Mouse (Mus musculus) megakaryocyte, embryonic 14.5 days (primary cell): ENCODE data around the gene Galnt10. TPM values are rescaled to one million over a fixed set of nuclear protein-coding genes. Genes with fewer than 3 reads are reported as not detected.

ENCODE experiments used
- H3K27me3 ChIP-seq: replicated peaks from 2 replicates; pipeline ENCODE3; 2012; ENCODE audit warnings: inconsistent platforms
- H3K36me3 ChIP-seq: replicated peaks from 2 replicates; pipeline ENCODE3; 2012; ENCODE audit warnings: low read length, inconsistent platforms, mixed read lengths
- H3K4me1 ChIP-seq: 2 replicates; pipeline ENCODE4 v1.6.1; 2012; ENCODE audit warnings: inconsistent platforms
- H3K4me3 ChIP-seq: replicated peaks from 2 replicates; pipeline ENCODE3; 2012; ENCODE audit warnings: moderate library complexity, mild to moderate bottlenecking, inconsistent platforms
- H3K9me3 ChIP-seq: 2 replicates; pipeline ENCODE4 v1.6.1; 2012; ENCODE audit warnings: inconsistent platforms
- FLI1 ChIP-seq: IDR thresholded peaks from 2 replicates; pipeline ENCODE4 v1.6.1; 2012; ENCODE audit warnings: low read length, inconsistent platforms, mixed read lengths
- GATA1 ChIP-seq: IDR thresholded peaks from 3 replicates; pipeline ENCODE4 v1.6.1; 2012; ENCODE audit warnings: mixed read lengths, low read length, inconsistent platforms, borderline replicate concordance
- polyA plus RNA-seq: library from polyadenylated mRNA; stranded (reverse); fragments of >175 nt; gene quantifications from 2 replicates; pipeline ENCODE4 v1.2.3, GENCODE M21; 2012; ENCODE audit warnings: low replicate concordance; ENCODE audit not compliant: insufficient read depth

The Galnt10 gene
- polyA plus RNA-seq, 1 experiment, result 0.74 TPM

DNA sequence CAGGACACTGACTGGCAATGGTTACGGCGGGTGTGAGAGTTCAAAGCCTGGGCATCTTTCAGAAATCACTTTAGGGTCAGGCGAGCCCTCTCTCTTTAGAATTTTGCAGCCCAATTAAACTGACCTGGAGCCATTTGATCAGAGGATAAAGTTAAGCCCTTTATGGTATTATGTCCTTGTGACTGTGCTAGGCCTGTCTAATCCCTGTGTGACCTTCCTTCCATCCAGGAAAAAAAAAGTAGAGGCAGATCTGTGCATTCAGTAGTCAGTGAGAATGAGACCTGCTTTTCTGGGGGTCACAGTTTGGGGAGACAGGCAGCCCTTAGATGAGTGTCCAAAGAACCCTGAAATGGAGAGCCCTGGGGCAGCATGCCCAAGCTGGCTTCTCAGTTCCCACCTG, 71.5 kb downstream of the Galnt10 start:
- no peak for TF ChIP-seq GATA1
- TF ChIP-seq FLI1, result no peak
- Histone ChIP-seq H3K36me3 (no peaks in the 10 kb centered on the region), H3K9me3 (no peaks in the 10 kb centered on the region)

DNA sequence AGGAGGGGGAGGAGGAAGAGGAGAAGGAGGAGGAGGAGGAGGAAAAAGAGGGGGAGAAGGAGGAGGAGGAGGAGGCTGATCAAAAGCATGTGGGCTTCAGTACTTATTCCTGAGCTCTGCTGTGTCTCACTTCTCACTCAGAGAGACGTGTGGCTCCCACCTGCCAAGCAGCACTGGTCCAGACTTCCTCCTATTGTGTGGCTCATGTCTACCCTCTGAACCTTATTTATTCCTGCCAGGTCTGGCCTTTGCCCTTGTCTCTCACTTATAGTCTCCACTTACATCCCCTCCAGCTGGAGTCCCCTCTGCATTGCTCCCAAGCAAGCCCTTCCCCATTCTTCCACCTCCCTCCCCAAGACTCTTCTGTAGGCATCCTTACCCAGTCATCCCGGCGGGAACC, 72.2 kb downstream of the Galnt10 start:
- Histone ChIP-seq H3K9me3 (no peaks in the 10 kb centered on the region), H3K36me3 (no peaks in the 10 kb centered on the region), H3K27me3 (peaks cover 3% of the 10 kb centered on the region), H3K4me3 (no peak overlapping the region), H3K4me1 (no peaks in the 10 kb centered on the region)
- TF ChIP-seq FLI1 (no peak), GATA1 (no peak)

More for the DNA sequence above, 71.5 kb downstream of the Galnt10 start:
- Histone ChIP-seq H3K27me3 (peaks cover 3% of the 10 kb centered on the region), H3K4me1 (no peaks in the 10 kb centered on the region), H3K4me3 (no peak overlapping the region)

DNA sequence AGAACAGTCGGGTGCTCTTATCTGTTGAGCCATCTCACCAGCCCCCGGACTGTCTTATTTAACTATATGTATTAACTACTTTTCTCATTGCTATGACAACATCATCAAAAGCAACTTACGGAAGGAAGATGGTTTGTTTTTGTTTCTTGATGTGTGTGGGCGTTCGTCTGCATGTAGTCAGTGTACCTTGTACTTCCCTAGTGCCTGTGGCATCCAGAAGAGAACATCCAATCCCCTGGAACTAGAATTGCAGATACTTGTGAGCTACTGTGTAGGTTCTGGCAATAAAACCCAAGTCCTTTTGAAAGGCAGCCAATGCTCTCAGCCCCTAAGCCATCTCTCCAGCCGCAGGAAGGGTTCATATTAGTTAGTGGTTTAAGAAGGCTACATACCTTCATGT, 72.8 kb downstream of the Galnt10 start:
- Histone ChIP-seq H3K36me3 (no peaks in the 10 kb centered on the region), H3K4me1 (no peaks in the 10 kb centered on the region), H3K4me3 (no peak overlapping the region), H3K27me3 (peaks cover 3% of the 10 kb centered on the region), H3K9me3 (no peaks in the 10 kb centered on the region)
- TF ChIP-seq FLI1 (no peak), GATA1 (no peak)

DNA sequence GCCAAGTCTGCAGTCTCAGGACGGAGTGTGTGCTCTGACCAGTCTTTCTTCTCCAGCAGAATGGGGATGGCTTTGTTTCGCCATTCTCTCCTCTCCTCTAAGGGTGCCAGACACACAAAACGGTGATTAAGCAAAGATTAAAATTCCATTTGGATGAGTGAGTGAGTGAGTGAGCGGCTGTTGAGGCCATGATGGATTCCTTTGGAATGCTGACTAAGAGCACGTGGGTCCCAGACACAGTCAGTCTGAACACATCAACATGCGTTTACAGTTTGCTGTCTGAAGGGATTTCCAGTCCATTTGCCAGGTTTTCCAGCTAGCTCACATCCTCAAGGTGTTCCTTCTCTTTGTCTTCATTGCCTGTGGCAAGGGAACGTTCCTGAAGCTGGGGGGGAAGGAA, 74.4 kb downstream of the Galnt10 start:
- no peak overlapping the region for H3K4me3 ChIP-seq
- no peak for TF ChIP-seq FLI1
- no peak for TF ChIP-seq GATA1
- peaks cover 3% of the 10 kb centered on the region for H3K27me3 ChIP-seq
- H3K4me1 ChIP-seq, result no peaks in the 10 kb centered on the region
- H3K36me3 ChIP-seq, result no peaks in the 10 kb centered on the region
- no peaks in the 10 kb centered on the region for H3K9me3 ChIP-seq

DNA sequence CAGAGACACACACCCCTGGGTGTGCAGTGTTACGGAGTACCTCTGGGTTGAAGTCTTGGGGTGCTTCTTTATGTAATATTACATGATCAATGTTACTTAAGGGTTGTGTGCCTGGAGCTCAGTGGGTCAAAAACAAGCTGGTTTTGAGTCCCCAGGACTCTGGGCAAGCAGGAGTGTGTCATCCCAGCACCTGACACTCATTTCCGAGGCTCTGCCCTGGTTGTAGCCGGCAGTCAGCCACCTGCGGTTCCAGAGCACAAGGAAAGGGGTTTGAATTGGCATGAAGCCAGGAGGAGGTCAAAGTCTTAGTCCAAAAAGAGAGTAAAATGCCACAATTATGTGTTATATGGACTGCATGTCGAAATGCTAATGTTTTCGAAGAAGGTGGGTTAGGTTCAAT, 74.8 kb downstream of the Galnt10 start:
- Histone ChIP-seq H3K4me1 (no peaks in the 10 kb centered on the region), H3K4me3 (no peak overlapping the region), H3K9me3 (no peaks in the 10 kb centered on the region), H3K36me3 (no peaks in the 10 kb centered on the region), H3K27me3 (peaks cover 3% of the 10 kb centered on the region)
- TF ChIP-seq FLI1 (no peak), GATA1 (no peak)

DNA sequence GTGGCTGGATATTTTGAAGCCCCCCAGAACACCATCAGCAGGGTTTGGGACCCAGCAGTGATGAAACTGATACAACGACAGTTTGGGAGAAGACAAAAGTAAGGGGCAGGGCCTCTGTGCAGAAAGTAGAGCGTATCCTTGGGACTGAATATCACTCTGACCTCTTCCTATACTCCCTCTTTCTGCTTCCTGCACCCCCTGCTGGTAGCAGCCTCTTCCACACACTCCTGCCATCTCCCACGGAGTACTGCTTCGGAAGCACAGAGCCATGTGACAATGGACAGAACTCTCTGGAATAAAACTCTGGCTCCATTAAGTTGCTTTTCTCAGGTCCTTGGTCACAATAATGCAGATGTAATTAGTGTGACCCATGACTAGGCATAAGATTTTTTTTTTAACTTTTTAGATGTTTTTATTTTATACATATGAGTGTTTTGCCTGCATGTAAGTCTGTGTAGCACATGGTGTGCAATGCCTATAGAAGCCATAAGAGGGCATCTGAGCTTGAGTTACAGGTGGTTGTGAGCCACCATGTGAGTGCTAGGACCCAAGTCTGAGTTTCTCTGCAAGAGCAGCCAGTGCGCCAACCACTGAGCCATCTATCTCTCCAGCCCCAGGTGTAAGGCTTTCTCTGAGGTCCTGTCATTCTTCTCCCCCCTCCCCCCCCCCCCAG, 79.7 kb downstream of the Galnt10 start:
- Histone ChIP-seq H3K4me1 (no peaks in the 10 kb centered on the region), H3K9me3 (no peaks in the 10 kb centered on the region), H3K4me3 (no peak overlapping the region), H3K36me3 (no peaks in the 10 kb centered on the region), H3K27me3 (peaks cover 2% of the 10 kb centered on the region)
- TF ChIP-seq GATA1 (no peak), FLI1 (no peak)

DNA sequence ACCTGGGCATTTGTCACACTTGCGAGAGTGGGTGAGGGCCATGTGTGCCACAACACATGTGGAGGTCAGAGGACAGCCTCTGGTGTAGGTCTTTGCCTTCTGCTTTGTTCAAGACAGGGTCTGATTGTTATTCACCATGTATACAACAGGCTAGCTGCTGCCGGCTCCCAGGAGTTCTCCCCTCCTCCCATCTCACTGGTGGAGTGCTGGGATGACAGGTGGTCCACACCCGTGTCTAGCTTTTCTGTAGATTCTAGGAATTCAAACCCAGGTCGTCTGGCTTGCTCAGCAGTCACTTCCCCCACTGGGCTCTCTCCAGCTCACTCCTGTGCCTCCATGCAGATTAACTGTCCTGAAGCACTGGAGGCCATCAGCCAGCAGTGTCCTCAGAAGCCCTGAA, 80.7 kb downstream of the Galnt10 start:
- H3K9me3 ChIP-seq, result no peaks in the 10 kb centered on the region
- no peaks in the 10 kb centered on the region for H3K4me1 ChIP-seq
- no peaks in the 10 kb centered on the region for H3K36me3 ChIP-seq
- TF ChIP-seq GATA1 (no peak), FLI1 (no peak)
- no peak overlapping the region for H3K4me3 ChIP-seq
- H3K27me3 ChIP-seq, result peaks cover 2% of the 10 kb centered on the region

DNA sequence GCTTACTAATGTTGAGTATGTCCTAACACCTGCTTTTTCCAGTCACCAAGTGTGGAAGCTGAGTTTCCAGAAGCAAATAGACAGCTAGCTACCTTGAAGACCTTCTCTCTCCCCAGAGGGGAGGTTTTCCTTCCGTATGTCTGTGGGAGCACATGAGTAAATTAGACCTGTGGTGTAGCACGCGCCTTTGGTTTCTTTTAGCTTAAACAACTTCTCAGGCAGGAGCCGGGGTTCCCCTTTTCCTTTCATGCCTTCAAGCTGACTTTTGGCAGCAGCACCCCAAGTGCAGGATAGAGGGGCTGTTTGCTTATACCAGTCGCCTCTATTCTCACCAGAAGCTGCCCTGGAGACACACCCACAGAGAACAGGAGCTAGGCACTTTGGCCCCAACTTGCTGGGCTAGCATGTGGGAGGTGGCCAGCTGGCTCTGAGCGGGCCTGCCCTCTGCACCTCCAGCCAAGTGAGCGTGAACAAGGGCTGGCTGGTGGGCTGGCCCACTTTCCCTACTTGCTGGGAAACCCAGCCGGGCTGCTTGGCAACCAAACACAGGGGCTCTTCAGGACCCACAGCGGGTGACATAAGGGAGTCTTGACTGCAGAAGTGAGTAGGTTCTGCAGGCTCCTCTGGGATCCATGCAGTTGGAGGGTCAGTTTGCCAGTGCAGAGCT, 82.2 kb downstream of the Galnt10 start:
- Histone ChIP-seq H3K4me3 (no peak overlapping the region), H3K4me1 (no peaks in the 10 kb centered on the region), H3K36me3 (no peaks in the 10 kb centered on the region), H3K9me3 (no peaks in the 10 kb centered on the region), H3K27me3 (peaks cover 2% of the 10 kb centered on the region)
- TF ChIP-seq FLI1 (no peak), GATA1 (no peak)

DNA sequence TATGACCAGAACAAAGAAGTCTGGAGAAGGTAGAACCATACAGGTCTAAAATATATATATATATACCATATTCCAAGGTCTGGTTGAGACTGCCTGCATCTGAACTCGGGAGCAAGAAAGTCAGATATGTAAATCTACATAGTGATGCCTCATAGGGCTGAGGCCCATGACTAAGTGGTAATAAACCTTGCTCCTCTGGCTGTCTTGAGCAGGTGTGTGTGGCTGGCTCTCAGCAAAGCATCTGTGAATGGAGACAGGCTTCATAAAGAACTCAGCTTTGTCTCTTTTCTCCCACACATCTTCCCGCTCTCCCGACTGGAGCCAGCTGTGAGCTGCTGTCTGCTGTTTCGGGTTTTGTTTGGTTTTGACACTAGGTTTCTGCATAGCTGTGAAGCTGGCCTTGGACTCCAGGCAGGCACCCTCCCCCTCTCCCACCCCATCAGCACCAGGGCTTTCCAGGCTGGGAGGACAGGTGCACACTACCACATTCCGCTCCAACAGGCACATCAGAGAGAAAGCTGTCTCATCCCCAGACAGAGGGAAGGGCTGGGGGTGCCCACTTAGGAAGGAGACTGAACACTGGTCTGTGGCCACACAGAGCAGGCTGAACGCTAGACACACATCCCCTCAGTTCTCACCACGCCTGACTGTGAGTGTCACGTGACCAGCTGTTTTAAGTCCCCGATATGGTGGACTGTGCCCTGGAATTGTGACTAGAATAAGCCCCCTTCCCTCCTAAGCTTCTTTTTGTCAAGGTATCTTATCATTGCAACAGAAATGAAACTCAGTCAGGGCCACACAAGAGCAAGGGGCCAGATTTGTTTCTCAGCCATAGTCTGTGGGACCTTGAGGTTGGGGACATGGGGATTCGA, 87.4 kb downstream of the Galnt10 start:
- TF ChIP-seq GATA1 (no peak), FLI1 (no peak)
- no peaks in the 10 kb centered on the region for H3K9me3 ChIP-seq
- peaks cover 11% of the 10 kb centered on the region for H3K27me3 ChIP-seq
- H3K4me3 ChIP-seq, result no peak overlapping the region
- H3K4me1 ChIP-seq, result no peaks in the 10 kb centered on the region
- H3K36me3 ChIP-seq, result no peaks in the 10 kb centered on the region
